Mouse (Mus musculus) macrophage (primary cell): ENCODE measurements around the gene Sept10. TPM values are rescaled to one million over a fixed set of nuclear protein-coding genes. Genes with fewer than 3 reads are reported as not detected.
A peak's percentile ranks its signal among the peaks of the same experiment; 100 is the strongest.

Experiments used
- H3K27ac ChIP-seq: fragments of 350-480 bp; formaldehyde crosslinking; 2 replicates; pipeline ENCODE4 v1.9.0; 2021
- H3K36me3 ChIP-seq: fragments of 350-480 bp; formaldehyde crosslinking; 2 replicates; pipeline ENCODE4 v1.9.0; 2021; ENCODE audit errors: inconsistent target
- H3K4me3 ChIP-seq: fragments of 350-480 bp; formaldehyde crosslinking; 2 replicates; pipeline ENCODE4 v1.9.0; 2021; ENCODE audit errors: inconsistent target
- H3K79me2 ChIP-seq: fragments of 350-480 bp; formaldehyde crosslinking; 2 replicates; pipeline ENCODE4 v1.9.0; 2021; ENCODE audit errors: inconsistent target
- WGBS: methylation state at CpG from one replicate; pipeline ENCODE4 v1.1.7; 2026; ENCODE audit warnings: inconsistent platforms; ENCODE audit not compliant: missing documents; 5-methylcytosine and 5-hydroxymethylcytosine counted together
- polyA plus RNA-seq: library from polyadenylated mRNA; stranded (reverse); fragments of 250-400 nt; gene quantifications from 3 replicates; pipeline ENCODE4 v1.2.4, GENCODE M21; 2018; ENCODE audit warnings: inconsistent platforms

Gene Sept10
- polyA plus RNA-seq, 1 experiment from 2014 or later = 10.3 TPM

DNA sequence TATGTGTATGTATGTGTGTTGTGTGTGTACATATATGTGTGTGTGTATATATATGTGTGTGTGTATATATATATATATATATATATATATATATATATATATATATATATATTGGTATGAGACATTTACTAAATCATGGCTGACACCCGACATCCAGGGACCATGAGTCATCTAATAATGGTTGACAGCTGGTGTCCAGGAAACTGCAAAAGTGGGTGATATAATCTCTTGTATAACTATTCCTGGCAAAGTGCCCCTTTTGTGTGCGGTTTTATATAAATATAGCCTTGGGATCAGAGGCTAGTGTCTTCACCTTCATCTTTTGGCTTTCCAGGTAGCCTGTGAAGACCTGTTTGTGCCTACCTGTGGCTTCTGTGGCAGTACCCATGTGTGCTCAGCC lies 29.0 kb upstream of the Sept10 start:
- Histone ChIP-seq H3K4me3 (no peak overlapping the region), H3K27ac (no peak overlapping the region), H3K79me2 (no peaks in the 10 kb centered on the region), H3K36me3 (no peaks in the 10 kb centered on the region)
- WGBS = 66% methylated on average over 2 of the region's 2 CpGs

- H3K79me2 ChIP-seq = no peaks in the 10 kb centered on the region
- H3K27ac ChIP-seq = no peak overlapping the region
- WGBS = 94% methylated on average over 3 of the region's 3 CpGs
- no peaks in the 10 kb centered on the region for H3K36me3 ChIP-seq
- no peak overlapping the region for H3K4me3 ChIP-seq
These were observed 27.9 kb upstream of the Sept10 start for GRCm38 (mm10) chr10:59249531-59249930.

DNA sequence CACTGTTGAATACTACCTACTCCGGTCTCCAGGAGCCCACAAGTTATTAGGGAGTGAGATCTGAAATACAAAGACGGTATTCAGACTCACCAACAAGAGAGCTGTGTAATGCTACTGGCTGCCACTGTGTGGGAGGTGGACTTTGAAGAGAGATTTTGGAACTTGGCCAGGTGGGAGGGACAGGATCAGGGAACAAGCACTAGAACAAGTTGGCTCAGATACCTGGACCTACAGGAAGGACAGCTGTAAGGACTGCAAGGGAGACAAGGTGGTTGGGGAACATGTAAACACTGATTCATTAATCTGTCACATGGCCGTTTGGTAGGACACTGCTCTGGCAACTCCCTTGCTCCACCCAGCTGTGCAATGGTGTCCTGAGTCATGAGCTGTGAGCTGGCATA lies 19.5 kb upstream of the Sept10 start:
- H3K4me3 ChIP-seq = no peak overlapping the region
- H3K36me3 ChIP-seq = no peaks in the 10 kb centered on the region
- 91% methylated on average over 3 of the region's 3 CpGs for WGBS
- no peaks in the 10 kb centered on the region for H3K79me2 ChIP-seq
- H3K27ac ChIP-seq = no peak overlapping the region

DNA sequence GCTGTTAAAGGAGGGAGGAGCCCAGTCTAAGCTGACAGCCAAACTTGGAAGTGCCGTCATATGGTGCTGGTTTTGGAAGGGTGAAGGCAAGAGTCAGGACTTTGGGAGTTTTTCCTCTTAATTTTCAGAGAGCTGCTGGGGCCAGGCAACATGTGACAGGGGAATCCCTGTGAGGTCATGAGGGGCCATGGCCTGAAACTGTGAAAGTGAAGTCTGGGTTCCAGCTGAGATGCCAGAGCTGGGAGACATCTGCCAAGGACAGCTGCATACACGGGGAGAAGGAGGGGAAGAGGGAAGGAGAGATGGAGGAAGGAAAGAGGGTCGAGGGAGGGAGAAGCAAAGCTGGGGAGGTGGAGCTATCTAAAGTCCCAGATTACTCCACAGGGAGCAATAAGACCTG lies 16.1 kb upstream of the Sept10 start:
- Histone ChIP-seq H3K79me2 (no peaks in the 10 kb centered on the region), H3K36me3 (no peaks in the 10 kb centered on the region), H3K27ac (no peak overlapping the region), H3K4me3 (no peak overlapping the region)
- 37% methylated on average over 3 of the region's 3 CpGs for WGBS

DNA sequence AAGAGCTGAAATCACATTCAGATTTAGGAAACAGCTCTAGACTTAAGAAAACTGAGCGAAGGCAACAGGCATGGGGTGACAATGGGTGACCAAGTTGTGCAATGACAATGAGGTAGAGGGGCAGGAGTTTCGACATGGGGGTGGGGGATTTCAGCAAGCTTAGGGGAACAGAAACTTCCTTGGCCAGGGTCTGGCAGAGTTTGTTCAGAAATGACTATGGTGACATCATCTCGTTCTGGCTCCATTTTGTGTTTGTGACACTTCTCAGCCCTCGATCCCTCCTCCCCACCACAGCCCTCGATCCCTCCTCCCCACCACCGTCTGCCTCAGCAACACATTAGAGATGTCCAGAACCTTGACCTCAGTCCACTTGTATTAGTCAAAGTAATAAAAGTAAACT lies 14.8 kb upstream of the Sept10 start:
- Histone ChIP-seq H3K4me3 (no peak overlapping the region), H3K27ac (peak overlapping the region; percentile 62), H3K36me3 (no peaks in the 10 kb centered on the region), H3K79me2 (no peaks in the 10 kb centered on the region)
- 3% methylated on average over 6 of the region's 6 CpGs for WGBS

DNA sequence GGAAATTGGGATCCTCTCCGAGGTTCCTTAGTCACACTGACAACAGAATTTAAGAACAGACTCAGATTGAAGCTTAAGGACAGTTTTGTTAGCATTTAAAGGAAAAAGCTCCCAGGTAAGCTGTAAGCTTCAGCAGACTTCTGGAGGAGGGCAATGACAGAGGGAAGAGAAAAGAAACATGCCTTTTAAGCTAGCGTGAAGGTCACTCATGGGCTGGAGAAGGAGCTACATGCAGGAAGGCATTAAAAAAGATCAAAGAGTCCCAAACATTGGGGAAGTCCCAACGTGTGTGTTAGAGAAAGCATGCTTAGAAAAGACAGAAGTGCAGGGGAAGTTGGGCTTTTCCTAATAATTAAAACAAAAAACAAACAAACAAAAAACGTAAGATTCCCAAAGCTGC lies 14.2 kb upstream of the Sept10 start:
- Histone ChIP-seq H3K79me2 (no peaks in the 10 kb centered on the region), H3K4me3 (no peak overlapping the region), H3K27ac (peak overlapping the region; percentile 62), H3K36me3 (no peaks in the 10 kb centered on the region)
- WGBS = 56% methylated on average over 4 of the region's 4 CpGs

DNA sequence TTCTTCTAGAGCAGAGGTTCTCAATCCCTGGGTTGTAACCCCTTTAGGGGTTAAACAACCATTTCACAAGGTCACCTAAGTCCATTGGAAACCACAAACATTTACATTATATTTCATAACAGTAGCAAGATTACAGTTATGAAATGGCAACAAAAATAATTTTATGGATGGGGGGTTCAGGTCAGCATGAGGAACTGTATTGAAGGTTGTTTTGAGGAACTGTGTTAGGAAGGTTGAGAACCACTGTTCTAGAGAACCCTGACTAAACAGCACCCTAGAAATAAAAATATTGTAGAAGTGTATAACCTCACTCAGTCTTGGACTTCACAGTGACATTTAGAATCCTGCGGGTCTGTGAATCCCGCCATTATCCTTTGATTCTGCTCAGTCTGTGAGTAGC lies 13.6 kb upstream of the Sept10 start:
- Histone ChIP-seq H3K27ac (peak overlapping the region; percentile 62; the same call in 1 of the 2 replicates), H3K4me3 (no peak overlapping the region), H3K36me3 (no peaks in the 10 kb centered on the region), H3K79me2 (no peaks in the 10 kb centered on the region)
- 83% methylated on average over 2 of the region's 2 CpGs for WGBS

DNA sequence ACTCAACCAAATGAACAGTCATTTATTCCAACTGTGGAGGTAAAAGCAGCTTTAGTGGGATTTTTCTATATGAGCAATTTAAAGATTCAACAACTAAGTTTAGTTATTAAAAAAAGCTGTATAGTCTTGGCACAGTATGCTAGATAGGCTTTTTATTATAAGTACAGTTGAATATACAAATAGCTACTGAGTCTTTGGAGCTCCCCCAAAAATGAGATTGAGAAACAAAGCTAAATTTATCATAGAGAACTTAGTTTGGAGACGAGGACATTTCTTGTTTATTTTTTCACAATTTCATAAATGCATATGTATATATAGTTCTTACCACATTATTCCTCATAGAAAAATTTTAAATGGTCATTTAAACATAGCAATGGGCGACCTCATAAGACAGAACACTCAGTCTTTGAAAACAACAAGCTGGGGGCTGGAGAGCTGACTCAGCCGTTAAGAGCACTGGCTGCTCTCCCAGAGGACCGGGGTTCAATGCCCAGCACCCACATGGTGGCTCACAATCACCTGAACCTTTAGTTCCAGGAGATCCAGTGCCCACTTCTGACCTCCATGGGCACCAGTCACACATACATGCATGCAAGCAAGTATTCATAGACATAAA lies 7.7 kb upstream of the Sept10 start:
- 76% methylated on average over 4 of the region's 4 CpGs for WGBS
- H3K36me3 ChIP-seq = no peaks in the 10 kb centered on the region
- H3K79me2 ChIP-seq = peaks cover 33% of the 10 kb centered on the region; the same call in 1 of the 2 replicates
- H3K27ac ChIP-seq = no peak overlapping the region
- H3K4me3 ChIP-seq = no peak overlapping the region

DNA sequence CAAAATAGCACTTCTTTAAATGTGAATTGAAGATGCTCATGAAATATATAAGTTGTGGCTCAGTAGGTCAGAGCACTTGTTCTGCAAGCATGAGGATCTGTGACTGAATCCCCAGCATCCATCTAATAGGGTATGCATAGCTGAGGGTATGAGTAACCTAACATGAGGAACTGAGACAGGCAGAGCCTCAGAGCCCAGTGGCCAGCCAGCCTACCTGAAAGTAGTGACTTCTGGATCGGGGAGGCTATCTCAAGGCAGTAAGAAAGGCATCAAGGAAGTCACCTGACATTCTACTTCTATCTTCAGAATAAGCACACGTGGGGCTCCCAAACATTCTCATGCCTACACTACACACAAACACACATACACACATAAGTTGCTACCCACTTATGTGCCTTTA lies 3.5 kb upstream of the Sept10 start:
- H3K27ac ChIP-seq = no peak overlapping the region
- peaks cover 65% of the 10 kb centered on the region for H3K79me2 ChIP-seq
- no peak overlapping the region for H3K4me3 ChIP-seq
- WGBS = 45% methylated on average over 2 of the region's 2 CpGs
- H3K36me3 ChIP-seq = no peaks in the 10 kb centered on the region

- peak overlapping the region; percentile 73; the same call in 1 of the 2 replicates for H3K4me3 ChIP-seq
- 44% methylated on average over 4 of the region's 4 CpGs for WGBS
- no peak overlapping the region for H3K27ac ChIP-seq
- H3K79me2 ChIP-seq = peaks cover 77% of the 10 kb centered on the region
- no peaks in the 10 kb centered on the region for H3K36me3 ChIP-seq
These were observed 2.2 kb upstream of the Sept10 start for GRCm38 (mm10) chr10:59223890-59224289.

GRCm38 (mm10) chr10:59223301-59223700 lies 1.7 kb upstream of the Sept10 start:
- H3K4me3 ChIP-seq = peak overlapping the region; percentile 73
- 57% methylated on average over 14 of the region's 14 CpGs for WGBS
- no peak overlapping the region for H3K27ac ChIP-seq
- peaks cover 83% of the 10 kb centered on the region for H3K79me2 ChIP-seq
- no peaks in the 10 kb centered on the region for H3K36me3 ChIP-seq

GRCm38 (mm10) chr10:59222271-59223101 lies 839 bp upstream of the Sept10 start:
- WGBS = 9% methylated on average over 49 of the region's 49 CpGs
- peak overlapping the region; percentile 73 for H3K4me3 ChIP-seq
- H3K27ac ChIP-seq = peak overlapping the region; percentile 37
- no peaks in the 10 kb centered on the region for H3K36me3 ChIP-seq
- H3K79me2 ChIP-seq = peaks cover 86% of the 10 kb centered on the region

- peak overlapping the region; percentile 47 for H3K27ac ChIP-seq
- H3K79me2 ChIP-seq = peaks cover 86% of the 10 kb centered on the region
- WGBS = 2% methylated on average over 38 of the region's 39 CpGs
- peak overlapping the region; percentile 73 for H3K4me3 ChIP-seq
- no peaks in the 10 kb centered on the region for H3K36me3 ChIP-seq
These were observed 699 bp downstream of the Sept10 start for GRCm38 (mm10) chr10:59220824-59221472.

DNA sequence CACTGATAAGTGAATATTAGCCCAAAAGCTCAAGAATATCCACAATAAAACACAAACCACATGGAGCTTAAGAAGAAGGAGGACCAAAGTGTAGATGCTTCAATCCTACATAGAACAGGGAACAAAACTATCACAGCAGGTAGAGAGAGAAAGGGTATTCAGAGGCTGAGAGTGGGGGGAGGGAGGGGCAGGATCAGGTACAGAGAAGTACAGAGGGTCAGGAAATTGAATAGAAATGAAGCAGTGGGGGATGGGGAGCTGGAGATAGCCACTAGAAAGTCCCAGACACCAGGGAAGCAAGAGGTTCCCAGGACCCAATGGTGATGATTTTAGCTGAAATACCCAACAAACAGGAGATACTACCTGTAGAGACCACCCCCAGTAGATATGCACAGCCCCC lies 21.6 kb downstream of the Sept10 start:
- Histone ChIP-seq H3K27ac (no peak overlapping the region), H3K79me2 (no peaks in the 10 kb centered on the region), H3K36me3 (no peaks in the 10 kb centered on the region), H3K4me3 (no peak overlapping the region)

DNA sequence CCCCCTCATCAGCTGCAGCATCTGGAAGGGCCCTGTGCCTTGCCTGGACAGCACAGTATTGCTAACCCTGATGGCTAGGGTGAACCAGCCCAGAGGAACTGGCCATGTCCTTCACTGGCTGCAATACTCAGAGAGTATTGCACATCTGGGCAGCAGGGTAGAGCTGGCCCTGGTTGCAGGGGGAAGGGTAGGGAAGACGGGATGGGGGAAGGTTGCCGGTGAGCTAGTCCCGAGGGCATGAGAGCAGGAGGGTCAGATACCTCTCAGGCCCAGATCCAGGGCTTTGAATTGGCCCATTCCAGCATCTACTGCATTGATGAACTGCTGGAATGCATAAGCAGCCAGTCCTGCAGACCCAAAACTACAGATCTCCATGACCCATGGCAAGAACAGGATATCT lies 24.9 kb downstream of the Sept10 start:
- Histone ChIP-seq H3K36me3 (no peaks in the 10 kb centered on the region), H3K79me2 (no peaks in the 10 kb centered on the region), H3K4me3 (no peak overlapping the region), H3K27ac (no peak overlapping the region)
- WGBS = 83% methylated on average over 3 of the region's 3 CpGs
